Mouse (Mus musculus): ENCODE results near the gene Olfr312. TPM values are rescaled to one million over a fixed set of nuclear protein-coding genes. Genes with fewer than 3 reads are reported as not detected.

Gene Olfr312
- total RNA-seq, 1 experiment: not detected

DNA sequence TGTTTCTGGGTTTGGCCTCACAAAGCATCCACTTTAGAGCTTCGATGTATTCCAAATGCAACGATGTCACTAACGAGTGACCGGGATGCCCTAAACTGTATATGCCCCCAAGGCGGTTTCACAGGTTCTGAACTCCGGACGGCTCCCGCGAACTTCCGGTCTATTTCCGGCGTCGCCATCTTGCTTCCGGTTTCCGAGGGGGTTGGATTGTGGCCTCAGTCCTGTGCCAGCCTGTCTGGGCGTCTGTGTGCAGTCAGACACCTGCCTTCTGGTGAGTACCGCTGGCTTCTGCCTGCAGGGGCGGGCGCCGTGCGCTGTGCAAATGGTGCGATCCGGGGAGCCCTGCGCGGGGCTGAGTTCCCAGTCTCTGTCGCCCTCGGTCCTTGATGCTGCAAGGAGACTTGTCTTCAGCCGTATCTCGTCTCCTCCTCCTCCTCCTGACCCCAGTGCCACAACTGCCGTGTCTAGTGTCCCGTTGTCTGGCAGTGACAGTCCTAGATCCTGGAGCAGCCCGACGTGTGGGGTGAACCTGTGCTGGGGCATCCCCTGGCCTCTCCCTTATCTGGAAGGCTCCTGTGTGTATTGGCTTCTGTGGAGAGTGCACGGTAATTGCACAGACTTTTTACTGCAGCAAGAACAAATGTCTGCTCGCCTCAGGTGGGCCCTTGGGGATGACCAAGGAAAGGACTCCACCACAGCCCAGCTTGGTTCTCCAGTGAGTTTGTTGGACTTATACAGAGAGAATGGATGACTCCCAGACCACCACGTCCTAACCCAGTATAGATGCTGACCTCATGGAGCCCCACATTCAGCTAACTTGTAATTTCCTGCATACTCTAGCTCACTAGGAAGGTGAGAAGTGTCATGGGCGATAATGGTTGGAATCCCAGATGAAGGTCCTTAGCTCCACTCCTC, 38.3 kb downstream of the Olfr312 start, which contains the start of gene 2810021J22Rik:
TSS of gene 2810021J22Rik (plus strand) at position 178 of the 915 bp plus-strand sequence.
- TF ChIP-seq ZNF384 (IDR thresholded peaks at IDR 0.05; ENCODE audit: low read depth, low read length) (no peak), CHD2 (IDR thresholded peaks at IDR 0.05; ENCODE audit: low read depth, low read length) (no peak), HCFC1 (IDR thresholded peaks at IDR 0.05; ENCODE audit: borderline replicate concordance, insufficient read depth, low read length) (peak; percentile 52; the same call in 1 of the 2 replicates)
- H3K36me3 ChIP-seq (ENCODE audit: control insufficient read depth, insufficient read depth, low read length, poor library complexity, severe bottlenecking): peaks cover 3% of the 10 kb centered on the region; the same call in 1 of the 2 replicates
- peak within 1 kb of the TSS; percentile 70 for H3K9ac ChIP-seq (ENCODE audit: insufficient read depth, low read depth, low read length, poor library complexity, severe bottlenecking)
- H3K4me1 ChIP-seq (ENCODE audit: control insufficient read depth in 2 of 2, insufficient read depth in 2 of 2, low read length in 2 of 2, poor library complexity in 1 of 2): no peaks in the 10 kb centered on the region
- in situ Hi-C loops (cut with MboI; ENCODE audit: low sequenced_read_pairs in 2 of 2, unreplicated experiment in 2 of 2): no loop called here
- no peak within 1 kb of the TSS for H3K27ac ChIP-seq (ENCODE audit: insufficient read depth, low read depth, low read length, poor library complexity, severe bottlenecking)
- peak within 1 kb of the TSS; percentile 83 to 85 for H3K4me3 ChIP-seq (ENCODE audit: insufficient read depth in 1 of 2, low read depth in 1 of 2, low read length in 2 of 2, poor library complexity in 1 of 2, severe bottlenecking in 1 of 2)
- DNase-seq (ENCODE audit: low read depth, low spot score): peak; percentile 72
- no peaks in the 10 kb centered on the region for H3K9me3 ChIP-seq (ENCODE audit: control insufficient read depth, insufficient read depth, low read depth, low read length)

DNA sequence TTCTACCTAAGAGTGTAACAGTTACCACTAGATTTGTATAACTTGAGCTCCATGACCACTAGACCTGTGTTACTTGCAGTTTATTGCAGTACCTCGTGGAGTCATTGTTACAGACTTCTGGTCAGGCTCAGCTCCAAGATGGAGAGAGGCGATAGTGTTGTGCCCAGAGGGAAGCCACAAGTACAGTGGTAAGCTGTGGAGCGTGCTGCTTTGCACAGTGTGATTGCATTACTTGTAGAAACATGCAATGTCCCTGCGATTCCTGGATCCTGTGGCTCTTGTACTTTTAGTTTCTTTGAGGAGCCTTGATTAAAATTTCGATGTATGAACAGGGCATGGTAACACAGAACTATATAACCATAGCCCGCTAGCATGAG, 38.9 kb downstream of the Olfr312 start:
- Histone ChIP-seq H3K4me1 (ENCODE audit: control insufficient read depth in 2 of 2, insufficient read depth in 2 of 2, low read length in 2 of 2, poor library complexity in 1 of 2) (no peaks in the 10 kb centered on the region), H3K9me3 (ENCODE audit: control insufficient read depth, insufficient read depth, low read depth, low read length) (no peaks in the 10 kb centered on the region), H3K4me3 (ENCODE audit: insufficient read depth in 1 of 2, low read depth in 1 of 2, low read length in 2 of 2, poor library complexity in 1 of 2, severe bottlenecking in 1 of 2) (peak overlapping the region; percentile 83 to 85; a peak in 3 of 4 replicates), H3K36me3 (ENCODE audit: control insufficient read depth, insufficient read depth, low read length, poor library complexity, severe bottlenecking) (peaks cover 3% of the 10 kb centered on the region; the same call in 1 of the 2 replicates), H3K27ac (ENCODE audit: insufficient read depth, low read depth, low read length, poor library complexity, severe bottlenecking) (no peak overlapping the region), H3K9ac (ENCODE audit: insufficient read depth, low read depth, low read length, poor library complexity, severe bottlenecking) (no peak overlapping the region)
- in situ Hi-C loops (cut with MboI; ENCODE audit: low sequenced_read_pairs in 2 of 2, unreplicated experiment in 2 of 2): no loop called here
- DNase-seq (ENCODE audit: low read depth, low spot score): no peak
- TF ChIP-seq CHD2 (IDR thresholded peaks at IDR 0.05; ENCODE audit: low read depth, low read length) (no peak), ZNF384 (IDR thresholded peaks at IDR 0.05; ENCODE audit: low read depth, low read length) (no peak), ZC3H11A (IDR thresholded peaks at IDR 0.05; ENCODE audit: borderline replicate concordance, low read depth, low read length) (no peak), MAFK (IDR thresholded peaks at IDR 0.05; ENCODE audit: insufficient read depth, low read depth, low read length) (no peak), HCFC1 (IDR thresholded peaks at IDR 0.05; ENCODE audit: borderline replicate concordance, insufficient read depth, low read length) (no peak)

DNA sequence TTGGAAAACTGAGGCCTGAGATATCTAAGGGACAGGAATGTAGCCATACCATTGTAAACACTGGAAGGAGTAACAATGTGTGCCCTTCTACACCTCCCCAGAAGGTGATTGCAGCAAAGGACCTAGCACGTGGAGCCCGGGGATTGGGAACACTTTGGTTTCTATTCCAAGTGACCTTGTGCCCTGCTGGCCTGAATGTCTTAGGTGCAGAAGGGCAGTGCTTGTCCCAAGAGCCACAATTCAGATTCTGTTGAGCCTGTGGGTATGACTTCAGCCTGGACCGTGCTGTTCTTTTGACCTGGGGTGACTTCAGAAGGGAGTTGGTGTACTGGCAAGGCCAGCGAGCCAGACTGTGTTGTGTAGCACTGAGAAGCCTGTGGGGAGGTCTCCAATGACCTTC, 41.9 kb downstream of the Olfr312 start:
- H3K9me3 ChIP-seq (ENCODE audit: control insufficient read depth, insufficient read depth, low read depth, low read length): no peaks in the 10 kb centered on the region
- no peak overlapping the region for H3K9ac ChIP-seq (ENCODE audit: insufficient read depth, low read depth, low read length, poor library complexity, severe bottlenecking)
- in situ Hi-C loops (cut with MboI; ENCODE audit: low sequenced_read_pairs in 2 of 2, unreplicated experiment in 2 of 2): no loop called here

DNA sequence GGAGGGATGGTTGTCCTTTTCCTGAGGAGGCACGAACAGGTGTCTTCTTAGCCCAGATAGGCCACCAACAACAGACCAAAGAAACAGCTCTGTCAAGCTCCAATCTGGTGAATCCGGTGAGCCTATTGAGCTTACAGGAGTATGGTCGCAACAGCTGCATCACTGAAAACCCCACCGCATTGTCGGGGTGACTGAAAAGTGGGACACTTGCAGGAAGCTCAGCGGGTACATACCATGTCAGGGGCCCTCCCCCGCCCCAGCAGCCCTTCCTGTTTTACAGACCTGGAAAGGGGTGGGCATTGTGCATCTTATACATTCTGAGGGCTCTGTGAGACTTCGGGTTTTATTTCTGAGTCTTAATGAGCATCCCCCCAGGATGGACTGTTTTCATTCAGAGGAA, 54.7 kb downstream of the Olfr312 start:
- in situ Hi-C loops (cut with MboI; ENCODE audit: low sequenced_read_pairs in 2 of 2, unreplicated experiment in 2 of 2): no loop called here
- no peak overlapping the region for H3K4me3 ChIP-seq (ENCODE audit: insufficient read depth in 1 of 2, low read depth in 1 of 2, low read length in 2 of 2, poor library complexity in 1 of 2, severe bottlenecking in 1 of 2)
- H3K9ac ChIP-seq (ENCODE audit: insufficient read depth, low read depth, low read length, poor library complexity, severe bottlenecking): no peak overlapping the region
- no peaks in the 10 kb centered on the region for H3K9me3 ChIP-seq (ENCODE audit: control insufficient read depth, insufficient read depth, low read depth, low read length)
- H3K4me1 ChIP-seq (ENCODE audit: control insufficient read depth in 2 of 2, insufficient read depth in 2 of 2, low read length in 2 of 2, poor library complexity in 1 of 2): no peaks in the 10 kb centered on the region
- no peak for DNase-seq (ENCODE audit: low read depth, low spot score)
- H3K36me3 ChIP-seq (ENCODE audit: control insufficient read depth, insufficient read depth, low read length, poor library complexity, severe bottlenecking): peaks cover 10% of the 10 kb centered on the region; the same call in 1 of the 2 replicates
- no peak overlapping the region for H3K27ac ChIP-seq (ENCODE audit: insufficient read depth, low read depth, low read length, poor library complexity, severe bottlenecking)
- no peak for TF ChIP-seq CHD2 (IDR thresholded peaks at IDR 0.05; ENCODE audit: low read depth, low read length)
- TF ChIP-seq ZNF384 (IDR thresholded peaks at IDR 0.05; ENCODE audit: low read depth, low read length): no peak
- TF ChIP-seq MAFK (IDR thresholded peaks at IDR 0.05; ENCODE audit: insufficient read depth, low read depth, low read length): no peak
- TF ChIP-seq ZC3H11A (IDR thresholded peaks at IDR 0.05; ENCODE audit: borderline replicate concordance, low read depth, low read length): no peak
- TF ChIP-seq HCFC1 (IDR thresholded peaks at IDR 0.05; ENCODE audit: borderline replicate concordance, insufficient read depth, low read length): no peak

More for the DNA sequence above, 41.9 kb downstream of the Olfr312 start:
- Histone ChIP-seq H3K36me3 (ENCODE audit: control insufficient read depth, insufficient read depth, low read length, poor library complexity, severe bottlenecking) (peaks cover 7% of the 10 kb centered on the region; the same call in 1 of the 2 replicates), H3K4me3 (ENCODE audit: insufficient read depth in 1 of 2, low read depth in 1 of 2, low read length in 2 of 2, poor library complexity in 1 of 2, severe bottlenecking in 1 of 2) (no peak overlapping the region), H3K4me1 (ENCODE audit: control insufficient read depth in 2 of 2, insufficient read depth in 2 of 2, low read length in 2 of 2, poor library complexity in 1 of 2) (no peaks in the 10 kb centered on the region), H3K27ac (ENCODE audit: insufficient read depth, low read depth, low read length, poor library complexity, severe bottlenecking) (no peak overlapping the region)
- TF ChIP-seq CHD2 (IDR thresholded peaks at IDR 0.05; ENCODE audit: low read depth, low read length): no peak
- no peak for TF ChIP-seq ZNF384 (IDR thresholded peaks at IDR 0.05; ENCODE audit: low read depth, low read length)
- TF ChIP-seq MAFK (IDR thresholded peaks at IDR 0.05; ENCODE audit: insufficient read depth, low read depth, low read length): no peak
- TF ChIP-seq ZC3H11A (IDR thresholded peaks at IDR 0.05; ENCODE audit: borderline replicate concordance, low read depth, low read length): no peak
- no peak for TF ChIP-seq HCFC1 (IDR thresholded peaks at IDR 0.05; ENCODE audit: borderline replicate concordance, insufficient read depth, low read length)
- DNase-seq (ENCODE audit: low read depth, low spot score): no peak

Other genes starting within 250 kb of the Olfr312 start
- gene Olfr324, start 234.1 kb upstream of the Olfr312 start, total RNA-seq (2012; rRNA removed): not detected in 2 replicates
- gene 2210407C18Rik, start 213.2 kb upstream of the Olfr312 start, total RNA-seq (2012; rRNA removed): not detected in 2 replicates
- gene Olfr323, start 198.7 kb upstream of the Olfr312 start, total RNA-seq (2012; rRNA removed): not detected in 2 replicates
- not detected in 2 replicates for gene Trim58, start 188.8 kb upstream of the Olfr312 start, total RNA-seq (2012; rRNA removed)
- gene Olfr322, start 170.5 kb upstream of the Olfr312 start, total RNA-seq (2012; rRNA removed): not detected in 2 replicates
- gene Olfr320, start 148.1 kb upstream of the Olfr312 start, total RNA-seq (2012; rRNA removed): not detected in 2 replicates
- not detected in 2 replicates for gene Olfr319, start 130.1 kb upstream of the Olfr312 start, total RNA-seq (2012; rRNA removed)
- not detected in 2 replicates for gene Olfr318, start 105.2 kb upstream of the Olfr312 start, total RNA-seq (2012; rRNA removed)
- not detected in 2 replicates for gene Olfr317, start 90.0 kb upstream of the Olfr312 start, total RNA-seq (2012; rRNA removed)
- gene Olfr316, start 76.5 kb upstream of the Olfr312 start, total RNA-seq (2012; rRNA removed): not detected in 2 replicates
- not detected in 2 replicates for gene Olfr315, start 56.0 kb upstream of the Olfr312 start, total RNA-seq (2012; rRNA removed)
- not detected in 2 replicates for gene Olfr314, start 46.3 kb upstream of the Olfr312 start, total RNA-seq (2012; rRNA removed)
- 2.3 and 2.7 TPM in 2 replicates for gene Fam183b, start 27.3 kb upstream of the Olfr312 start, total RNA-seq (2012; rRNA removed)
- gene Olfr313, start 14.2 kb upstream of the Olfr312 start, total RNA-seq (2012; rRNA removed): not detected in 2 replicates
- not detected in 2 replicates for gene Olfr311, start 10.0 kb downstream of the Olfr312 start, total RNA-seq (2012; rRNA removed)
- gene Gm12258, start 17.9 kb downstream of the Olfr312 start, total RNA-seq (2012; rRNA removed): 3.7 and 4.7 TPM in 2 replicates
- 5.3 and 5.7 TPM in 2 replicates for gene 2810021J22Rik, start 38.0 kb downstream of the Olfr312 start, total RNA-seq (2012; rRNA removed)
- 3.0 and 3.4 TPM in 2 replicates for gene Zfp39, start 75.0 kb downstream of the Olfr312 start, total RNA-seq (2012; rRNA removed)
- gene Btnl10, start 88.7 kb downstream of the Olfr312 start, total RNA-seq (2012; rRNA removed): not detected in 2 replicates
- gene Rnf187, start 109.7 kb downstream of the Olfr312 start, total RNA-seq (2012; rRNA removed): 104 and 115 TPM in 2 replicates
- gene Hist3h2ba, start 119.7 kb downstream of the Olfr312 start, total RNA-seq (2012; rRNA removed): 109 and 141 TPM in 2 replicates
- 161 and 194 TPM in 2 replicates for gene Hist3h2a, start 125.4 kb downstream of the Olfr312 start, total RNA-seq (2012; rRNA removed)
- 0.40 and 0.74 TPM in 2 replicates for gene Trim17, start 125.4 kb downstream of the Olfr312 start, total RNA-seq (2012; rRNA removed)
- 29.6 and 47.4 TPM in 2 replicates for gene Trim11, start 148.9 kb downstream of the Olfr312 start, total RNA-seq (2012; rRNA removed)

Data from ES-E14 (cell line).